Mouse (Mus musculus): Measurements from ENCODE around the gene Jun.
A peak's percentile ranks its signal among the peaks of the same experiment; 100 is the strongest.

The Jun gene

GRCm38 (mm10) chr4:95023350-95023953 is 28.6 kb downstream of the Jun start:
- no peak for DNase-seq

GRCm38 (mm10) chr4:95021649-95022637 is 30.1 kb downstream of the Jun start:
- no peak for DNase-seq

GRCm38 (mm10) chr4:95020201-95020600 is 31.8 kb downstream of the Jun start:
- DNase-seq, result no peak

GRCm38 (mm10) chr4:95018221-95018620 is 33.8 kb downstream of the Jun start:
- no peak for DNase-seq

- no peak for DNase-seq
These were observed 39.3 kb downstream of the Jun start for GRCm38 (mm10) chr4:95012706-95013105.

- DNase-seq, result no peak
These were observed 39.8 kb downstream of the Jun start for GRCm38 (mm10) chr4:95012256-95012655.

GRCm38 (mm10) chr4:95008175-95009057 is 43.6 kb downstream of the Jun start:
- DNase-seq, result peak; percentile 76

- no peak for DNase-seq
These were observed 44.3 kb downstream of the Jun start for GRCm38 (mm10) chr4:95007759-95008158.

- peak; percentile 51 for DNase-seq
These were observed 46.7 kb downstream of the Jun start for GRCm38 (mm10) chr4:95005251-95005830.

GRCm38 (mm10) chr4:95001043-95001775 is 50.8 kb downstream of the Jun start:
- peak; percentile 6 for DNase-seq

- no peak for DNase-seq
These were observed 51.9 kb downstream of the Jun start for GRCm38 (mm10) chr4:95000147-95000546.

- DNase-seq, result peak; percentile 19
These were observed 52.8 kb downstream of the Jun start for GRCm38 (mm10) chr4:94999249-94999648.
